Mouse (Mus musculus): ENCODE results near the gene Exoc3l2. TPM values are rescaled to one million over a fixed set of nuclear protein-coding genes. Genes with fewer than 3 reads are reported as not detected.

Gene Exoc3l2
- polyA plus RNA-seq, 1 experiment from 2014 or later: 0.76 TPM

DNA sequence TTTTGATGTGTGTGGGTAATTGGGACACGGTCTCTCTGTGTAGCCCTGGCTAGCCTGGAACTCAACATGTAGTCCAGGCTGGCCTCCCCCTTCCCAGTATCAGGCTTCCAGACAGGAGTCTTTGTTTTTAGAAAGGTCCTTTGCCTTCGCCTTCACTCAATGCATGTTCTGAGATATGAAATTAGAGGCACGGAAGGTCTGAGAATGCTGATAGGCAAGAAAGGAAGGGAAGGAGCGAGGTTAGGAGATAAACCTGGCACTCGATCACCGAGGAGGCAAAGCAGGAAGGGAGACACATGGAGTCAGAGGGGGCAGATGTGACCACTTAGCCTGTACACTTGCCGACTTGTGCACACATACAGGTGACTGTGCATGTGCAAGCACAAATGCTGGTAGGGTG is 23.4 kb downstream of the Exoc3l2 start:
- Histone ChIP-seq H3K9ac (ENCODE audit: low read length) (no peak overlapping the region), H3K27ac (ENCODE audit: low read depth) (no peak overlapping the region), H3K27me3 (replicated peaks; ENCODE audit: control insufficient read depth, insufficient read depth, low read length) (peaks cover 40% of the 10 kb centered on the region), H3K4me3 (ENCODE audit: low read depth, low read length) (no peak overlapping the region), H3K36me3 (ENCODE audit: control insufficient read depth, insufficient read depth, low read length) (no peaks in the 10 kb centered on the region), H3K9me3 (ENCODE audit: control insufficient read depth, low read length) (no peaks in the 10 kb centered on the region), H3K4me1 (replicated peaks; ENCODE audit: control insufficient read depth, insufficient read depth, low read length) (no peaks in the 10 kb centered on the region), H3K4me2 (ENCODE audit: low read length) (no peak overlapping the region)
- ATAC-seq (replicated peaks; ENCODE audit: low FRiP score, low TSS enrichment, low read depth) (no peak), DNase-seq (ENCODE audit: low spot score) (no peak)
- 89% methylated on average over 7 of the region's 7 CpGs for WGBS

DNA sequence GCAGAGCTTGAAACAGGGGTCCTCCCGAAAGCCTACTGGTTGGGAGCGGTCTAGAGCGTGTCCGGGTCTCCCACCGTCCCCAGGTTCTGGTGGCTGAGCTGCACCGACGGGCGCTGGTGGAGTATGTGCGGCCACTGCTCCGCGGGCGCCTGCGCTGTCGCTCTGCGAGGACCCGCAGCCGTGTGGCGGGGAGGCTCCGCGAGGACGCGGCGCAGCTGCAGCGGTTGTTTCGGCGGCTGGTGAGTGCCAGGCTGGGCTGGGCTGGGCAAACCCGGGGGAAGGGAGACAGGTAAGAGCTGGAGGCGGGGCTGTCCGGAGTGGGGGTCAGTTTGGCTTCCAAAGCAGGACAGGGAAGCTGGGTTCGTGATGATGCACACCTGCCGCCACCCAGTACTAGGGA is 26.4 kb downstream of the Exoc3l2 start:
- no peak overlapping the region for H3K9ac ChIP-seq (ENCODE audit: low read length)
- no peaks in the 10 kb centered on the region for H3K4me1 ChIP-seq (replicated peaks; ENCODE audit: control insufficient read depth, insufficient read depth, low read length)
- no peaks in the 10 kb centered on the region for H3K9me3 ChIP-seq (ENCODE audit: control insufficient read depth, low read length)
- no peak overlapping the region for H3K27ac ChIP-seq (ENCODE audit: low read depth)
- H3K4me2 ChIP-seq (ENCODE audit: low read length): 0 out of 2 replicates have a peak overlapping the region, but pooled peaks have one; percentile 5
- H3K4me3 ChIP-seq (ENCODE audit: low read depth, low read length): 0 out of 2 replicates have a peak overlapping the region, but pooled peaks have one; percentile 15
- no peak for DNase-seq (ENCODE audit: low spot score)
- peaks cover 48% of the 10 kb centered on the region for H3K27me3 ChIP-seq (replicated peaks; ENCODE audit: control insufficient read depth, insufficient read depth, low read length)
- H3K36me3 ChIP-seq (ENCODE audit: control insufficient read depth, insufficient read depth, low read length): no peaks in the 10 kb centered on the region
- WGBS: 9% methylated on average over 31 of the region's 31 CpGs
- no peak for ATAC-seq (replicated peaks; ENCODE audit: low FRiP score, low TSS enrichment, low read depth)

DNA sequence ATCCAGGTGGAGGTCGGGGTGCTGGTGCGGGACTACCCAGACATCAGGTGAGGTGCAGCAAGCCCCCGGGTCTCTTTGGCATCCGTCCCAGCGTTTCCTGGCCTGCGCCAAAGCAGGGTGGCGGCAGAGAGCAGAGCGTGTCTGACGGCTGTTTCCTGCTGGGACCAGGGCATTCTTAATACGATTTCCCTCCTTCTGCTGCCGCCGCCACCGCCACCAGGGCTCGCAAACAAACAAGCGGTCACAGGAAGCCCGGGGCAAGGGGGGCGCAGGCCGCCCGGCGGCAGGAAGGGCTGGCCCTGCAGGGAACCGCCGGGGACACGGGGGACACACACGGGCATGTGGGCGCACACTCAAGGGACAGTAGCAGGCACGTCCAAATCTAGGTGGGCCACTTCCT is 28.6 kb downstream of the Exoc3l2 start:
- H3K36me3 ChIP-seq (ENCODE audit: control insufficient read depth, insufficient read depth, low read length): no peaks in the 10 kb centered on the region
- under 1% methylated on average over 26 of the region's 26 CpGs for WGBS
- no peak overlapping the region for H3K27ac ChIP-seq (ENCODE audit: low read depth)
- no peak overlapping the region for H3K9ac ChIP-seq (ENCODE audit: low read length)
- H3K4me3 ChIP-seq (ENCODE audit: low read depth, low read length): no peak overlapping the region
- peak overlapping the region; percentile 34 for H3K4me2 ChIP-seq (ENCODE audit: low read length)
- no peak for ATAC-seq (replicated peaks; ENCODE audit: low FRiP score, low TSS enrichment, low read depth)
- no peaks in the 10 kb centered on the region for H3K9me3 ChIP-seq (ENCODE audit: control insufficient read depth, low read length)
- DNase-seq (ENCODE audit: low spot score): peak; percentile 70
- H3K27me3 ChIP-seq (replicated peaks; ENCODE audit: control insufficient read depth, insufficient read depth, low read length): peaks cover 48% of the 10 kb centered on the region
- no peaks in the 10 kb centered on the region for H3K4me1 ChIP-seq (replicated peaks; ENCODE audit: control insufficient read depth, insufficient read depth, low read length)

DNA sequence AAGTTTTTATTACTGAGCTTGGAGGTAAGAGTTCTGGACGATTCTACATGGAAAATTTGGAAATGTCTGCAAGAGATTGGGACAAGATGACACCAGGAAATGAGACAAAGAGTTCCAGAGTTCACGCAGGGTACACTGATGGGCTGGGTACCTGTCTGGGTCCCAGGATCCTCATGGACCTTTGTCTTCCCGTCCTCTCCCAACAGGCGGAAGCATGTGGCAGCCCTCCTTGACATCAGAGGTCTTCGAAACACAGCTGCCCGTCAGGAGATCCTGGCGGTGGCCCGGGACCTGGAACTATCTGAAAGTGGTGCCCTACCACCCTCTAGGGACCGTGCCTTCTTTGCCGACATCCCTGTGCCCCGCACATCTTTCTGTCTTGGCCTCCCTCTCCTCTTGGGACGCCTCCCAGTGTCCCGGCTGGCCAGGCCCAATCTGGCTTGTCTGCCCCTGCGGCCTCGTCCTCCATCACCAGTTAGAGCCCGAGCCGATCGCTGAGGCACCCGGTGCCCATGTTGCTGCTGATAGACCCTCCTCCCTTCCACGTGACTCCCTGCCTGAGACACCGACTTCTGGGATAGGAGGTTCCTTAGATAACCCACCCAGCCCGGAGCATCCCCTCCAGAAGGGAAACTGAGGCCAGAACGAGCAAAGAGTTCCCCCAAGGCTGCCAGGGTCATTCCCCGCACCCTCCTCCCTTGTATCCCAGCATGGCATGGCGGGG is 31.8 kb downstream of the Exoc3l2 start:
- WGBS: 81% methylated on average over 25 of the region's 25 CpGs
- Histone ChIP-seq H3K4me3 (ENCODE audit: low read depth, low read length) (no peak overlapping the region), H3K4me2 (ENCODE audit: low read length) (no peak overlapping the region), H3K27me3 (replicated peaks; ENCODE audit: control insufficient read depth, insufficient read depth, low read length) (peaks cover 23% of the 10 kb centered on the region), H3K9me3 (ENCODE audit: control insufficient read depth, low read length) (no peaks in the 10 kb centered on the region), H3K4me1 (replicated peaks; ENCODE audit: control insufficient read depth, insufficient read depth, low read length) (no peaks in the 10 kb centered on the region), H3K9ac (ENCODE audit: low read length) (no peak overlapping the region), H3K36me3 (ENCODE audit: control insufficient read depth, insufficient read depth, low read length) (no peaks in the 10 kb centered on the region), H3K27ac (ENCODE audit: low read depth) (no peak overlapping the region)
- DNase-seq (ENCODE audit: low spot score) (no peak), ATAC-seq (replicated peaks; ENCODE audit: low FRiP score, low TSS enrichment, low read depth) (no peak)

DNA sequence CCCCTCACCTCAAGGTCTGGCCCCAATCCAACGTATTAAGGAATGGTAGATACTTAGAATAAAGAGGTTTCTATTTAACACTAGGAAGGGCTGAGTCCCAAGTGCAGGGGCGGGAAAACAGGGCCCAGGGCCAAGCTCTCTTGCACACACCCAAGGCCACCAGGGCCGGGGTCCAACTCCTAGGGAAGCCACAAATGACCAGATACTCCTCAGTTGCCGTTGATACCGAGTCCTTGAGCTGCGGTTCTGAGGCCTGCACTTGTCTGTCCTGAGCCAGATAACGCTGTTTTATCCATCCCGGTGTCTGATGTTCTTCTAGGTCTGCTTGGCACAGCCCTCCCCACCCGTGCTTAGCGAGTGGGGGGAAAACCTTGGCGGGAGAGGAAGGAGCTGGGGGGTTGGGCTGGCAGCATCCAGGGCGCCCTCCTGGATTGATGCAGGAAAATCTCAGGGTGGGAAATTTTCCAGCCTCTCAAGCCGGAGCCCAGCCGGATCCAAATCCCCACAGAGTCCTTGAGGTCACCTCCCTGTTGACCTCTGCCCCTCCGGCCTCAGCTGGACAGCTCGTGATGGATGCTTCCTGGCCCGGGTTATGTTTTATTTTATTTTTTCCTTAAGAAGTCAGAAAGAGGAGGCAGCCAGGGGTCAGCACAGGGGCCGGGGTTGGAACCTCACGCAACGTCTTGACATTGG is 32.5 kb downstream of the Exoc3l2 start:
- Histone ChIP-seq H3K36me3 (ENCODE audit: control insufficient read depth, insufficient read depth, low read length) (no peaks in the 10 kb centered on the region), H3K9ac (ENCODE audit: low read length) (no peak overlapping the region), H3K4me1 (replicated peaks; ENCODE audit: control insufficient read depth, insufficient read depth, low read length) (no peaks in the 10 kb centered on the region), H3K4me3 (ENCODE audit: low read depth, low read length) (no peak overlapping the region), H3K9me3 (ENCODE audit: control insufficient read depth, low read length) (no peaks in the 10 kb centered on the region), H3K27me3 (replicated peaks; ENCODE audit: control insufficient read depth, insufficient read depth, low read length) (peaks cover 17% of the 10 kb centered on the region), H3K4me2 (ENCODE audit: low read length) (no peak overlapping the region), H3K27ac (ENCODE audit: low read depth) (no peak overlapping the region)
- ATAC-seq (replicated peaks; ENCODE audit: low FRiP score, low TSS enrichment, low read depth) (no peak), DNase-seq (ENCODE audit: low spot score) (no peak)
- WGBS: 47% methylated on average over 20 of the region's 20 CpGs

DNA sequence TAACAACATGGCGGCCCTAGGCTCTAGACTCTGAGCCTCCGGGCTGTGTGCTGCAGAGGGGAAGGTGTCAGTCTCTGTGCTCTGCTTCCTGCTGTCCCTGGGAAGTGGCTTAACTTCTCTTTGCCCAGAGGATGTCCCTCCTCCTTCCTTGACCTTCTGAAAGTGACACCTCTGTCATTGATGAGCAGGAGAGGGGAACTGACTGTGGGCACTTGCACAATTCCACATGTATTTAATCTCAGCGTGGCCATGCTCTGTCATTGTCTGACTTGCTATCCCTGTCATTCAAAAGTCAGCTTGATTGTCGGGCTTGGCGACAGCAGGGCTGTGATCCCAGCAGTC is 33.1 kb downstream of the Exoc3l2 start:
- Histone ChIP-seq H3K4me1 (replicated peaks; ENCODE audit: control insufficient read depth, insufficient read depth, low read length) (no peaks in the 10 kb centered on the region), H3K27me3 (replicated peaks; ENCODE audit: control insufficient read depth, insufficient read depth, low read length) (peaks cover 12% of the 10 kb centered on the region), H3K27ac (ENCODE audit: low read depth) (no peak overlapping the region), H3K9me3 (ENCODE audit: control insufficient read depth, low read length) (no peaks in the 10 kb centered on the region), H3K4me2 (ENCODE audit: low read length) (no peak overlapping the region), H3K9ac (ENCODE audit: low read length) (no peak overlapping the region), H3K36me3 (ENCODE audit: control insufficient read depth, insufficient read depth, low read length) (no peaks in the 10 kb centered on the region), H3K4me3 (ENCODE audit: low read depth, low read length) (no peak overlapping the region)
- WGBS: 76% methylated on average over 5 of the region's 5 CpGs
- DNase-seq (ENCODE audit: low spot score) (no peak), ATAC-seq (replicated peaks; ENCODE audit: low FRiP score, low TSS enrichment, low read depth) (no peak)

DNA sequence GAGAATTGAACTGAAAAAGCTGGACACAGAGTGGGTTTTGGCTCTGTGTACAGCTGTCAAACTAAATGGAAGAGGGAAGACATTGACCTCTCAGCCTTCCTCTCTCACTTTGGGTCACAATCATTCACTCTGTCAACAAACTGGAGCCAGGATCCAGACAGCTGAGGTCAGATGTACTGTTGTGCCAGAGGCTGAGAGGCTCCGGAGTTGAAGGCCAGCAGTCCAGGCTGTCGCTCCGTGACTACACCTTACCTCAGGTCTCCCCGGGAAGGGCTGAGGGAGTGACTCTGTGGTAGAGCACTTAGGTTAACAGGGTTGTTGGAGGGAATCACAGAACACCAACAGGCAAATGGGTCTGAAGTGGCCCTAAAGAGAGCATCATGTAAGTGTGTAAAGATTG is 35.2 kb downstream of the Exoc3l2 start:
- Histone ChIP-seq H3K9me3 (ENCODE audit: control insufficient read depth, low read length) (no peaks in the 10 kb centered on the region), H3K4me1 (replicated peaks; ENCODE audit: control insufficient read depth, insufficient read depth, low read length) (no peaks in the 10 kb centered on the region), H3K4me3 (ENCODE audit: low read depth, low read length) (no peak overlapping the region), H3K4me2 (ENCODE audit: low read length) (no peak overlapping the region), H3K27ac (ENCODE audit: low read depth) (no peak overlapping the region), H3K36me3 (ENCODE audit: control insufficient read depth, insufficient read depth, low read length) (no peaks in the 10 kb centered on the region), H3K9ac (ENCODE audit: low read length) (no peak overlapping the region), H3K27me3 (replicated peaks; ENCODE audit: control insufficient read depth, insufficient read depth, low read length) (0 out of 2 replicates have a peak, but pooled peaks cover 3% of the 10 kb centered on the region)
- DNase-seq (ENCODE audit: low spot score) (no peak), ATAC-seq (replicated peaks; ENCODE audit: low FRiP score, low TSS enrichment, low read depth) (no peak)
- WGBS: 44% methylated on average over 4 of the region's 4 CpGs

DNA sequence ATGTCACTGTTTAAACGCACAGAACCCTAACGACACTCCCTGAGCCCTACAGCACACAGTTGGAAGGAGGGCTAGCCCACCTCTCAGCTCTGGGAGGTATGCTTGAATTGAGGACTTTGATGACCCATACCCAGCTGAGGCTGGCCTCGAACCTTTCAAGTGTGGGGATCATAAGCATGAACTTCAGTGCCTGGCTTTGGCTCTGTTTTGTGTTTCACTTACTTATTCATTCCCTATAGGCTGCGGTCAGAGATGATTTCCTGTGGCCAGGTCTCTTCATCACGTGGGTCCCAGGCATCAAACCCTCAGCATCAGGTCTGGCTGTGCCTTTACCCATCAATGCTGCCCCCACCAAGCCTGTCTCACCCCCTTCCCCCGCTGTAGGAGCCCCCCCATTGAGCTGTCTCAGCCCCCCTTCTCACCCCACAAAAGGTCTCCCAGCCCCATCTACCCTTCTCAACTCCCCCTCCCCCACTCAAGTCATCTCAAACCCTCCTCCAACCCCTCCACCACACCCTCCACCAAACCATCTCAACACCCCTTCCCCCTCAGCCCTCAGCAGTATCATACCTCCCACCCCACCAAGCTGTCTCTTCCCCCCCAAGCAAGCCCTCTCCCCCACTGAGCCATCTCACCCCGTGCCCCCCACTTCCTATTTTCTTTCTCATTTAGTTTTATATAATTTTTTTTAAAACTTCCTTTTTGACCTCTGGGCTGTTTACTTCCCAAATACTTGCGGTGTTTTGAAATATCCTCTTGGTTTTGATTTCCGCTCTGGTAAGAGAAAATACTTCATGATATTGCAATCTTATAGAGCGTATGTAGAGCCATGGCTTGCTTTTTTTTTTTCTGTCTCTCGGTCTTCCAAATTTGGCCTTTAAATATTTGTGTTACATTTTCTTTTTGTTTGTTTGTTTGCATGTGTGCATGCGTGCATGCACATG is 37.6 kb downstream of the Exoc3l2 start:
- Histone ChIP-seq H3K4me1 (replicated peaks; ENCODE audit: control insufficient read depth, insufficient read depth, low read length) (no peaks in the 10 kb centered on the region), H3K27me3 (replicated peaks; ENCODE audit: control insufficient read depth, insufficient read depth, low read length) (no peaks in the 10 kb centered on the region), H3K4me2 (ENCODE audit: low read length) (no peak overlapping the region), H3K9ac (ENCODE audit: low read length) (no peak overlapping the region), H3K4me3 (ENCODE audit: low read depth, low read length) (no peak overlapping the region), H3K27ac (ENCODE audit: low read depth) (no peak overlapping the region), H3K9me3 (ENCODE audit: control insufficient read depth, low read length) (no peaks in the 10 kb centered on the region), H3K36me3 (ENCODE audit: control insufficient read depth, insufficient read depth, low read length) (no peaks in the 10 kb centered on the region)
- ATAC-seq (replicated peaks; ENCODE audit: low FRiP score, low TSS enrichment, low read depth) (no peak), DNase-seq (ENCODE audit: low spot score) (no peak)
- WGBS: 73% methylated on average over 12 of the region's 12 CpGs
